Mouse (Mus musculus) C2C12 (cell line): ENCODE data around the gene Tyrobp. TPM values are rescaled to one million over a fixed set of nuclear protein-coding genes. Genes with fewer than 3 reads are reported as not detected.

Experiments
- H3K27me3 ChIP-seq: one replicate; pipeline ENCODE4 v1.6.1; 2011; ENCODE audit not compliant: control insufficient read depth, insufficient read depth, insufficient read length
- H3K36me3 ChIP-seq: one replicate; pipeline ENCODE4 v1.6.1; 2011; ENCODE audit not compliant: control insufficient read depth, insufficient read depth
- H3K4me3 ChIP-seq: one replicate; pipeline ENCODE4 v1.5.1; 2011; ENCODE audit warnings: mild to moderate bottlenecking, control low read depth; ENCODE audit not compliant: poor library complexity, insufficient read depth, severe bottlenecking
- H3K79me2 ChIP-seq: one replicate; pipeline ENCODE4 v1.6.1; 2011; ENCODE audit not compliant: control insufficient read depth, insufficient read depth
- H3K79me3 ChIP-seq: one replicate; pipeline ENCODE4 v1.6.1; 2011; ENCODE audit warnings: low read depth, control low read depth
- H3ac ChIP-seq: one replicate; pipeline ENCODE3; 2011; ENCODE audit warnings: low read depth; ENCODE audit not compliant: control insufficient read depth, insufficient read length
- CEBPB ChIP-seq: IDR thresholded peaks from one replicate; pipeline ENCODE4 v1.6.1; 2011; ENCODE audit warnings: low read depth, mild to moderate bottlenecking, control low read depth, moderate library complexity
- CTCF ChIP-seq: IDR thresholded peaks from one replicate; pipeline ENCODE4 v1.5.1; 2011; ENCODE audit not compliant: control insufficient read depth, insufficient read depth, insufficient read length
- FOSL1 ChIP-seq: IDR thresholded peaks from one replicate; pipeline ENCODE4 v1.8.0; 2011; ENCODE audit warnings: mild to moderate bottlenecking, low read length; ENCODE audit not compliant: poor library complexity, insufficient read depth, severe bottlenecking
- MAX ChIP-seq: IDR thresholded peaks from one replicate; pipeline ENCODE4 v1.6.1; 2011; ENCODE audit warnings: mild to moderate bottlenecking, control low read depth
- MYOD1 ChIP-seq: IDR thresholded peaks from one replicate; pipeline ENCODE4 v1.6.1; 2011; ENCODE audit warnings: low read depth; ENCODE audit not compliant: control insufficient read depth, insufficient read length
- MYOG ChIP-seq: IDR thresholded peaks from one replicate; pipeline ENCODE4 v1.6.1; 2011; ENCODE audit not compliant: control insufficient read depth, insufficient read length; ENCODE audit errors: extremely low read depth
- USF1 ChIP-seq: IDR thresholded peaks from one replicate; pipeline ENCODE4 v1.6.1; 2011; ENCODE audit warnings: low read depth, mild to moderate bottlenecking, control low read depth, moderate library complexity
- polyA plus RNA-seq: library from polyadenylated mRNA; unstranded; fragments of >200 nt; fragmentation: generic; extraction: Trizol; gene quantifications from one replicate; pipeline ENCODE4 v1.2.1, GENCODE M21; 2012; ENCODE audit warnings: missing spikeins

Gene Tyrobp
- polyA plus RNA-seq, 1 experiment, result not detected

DNA sequence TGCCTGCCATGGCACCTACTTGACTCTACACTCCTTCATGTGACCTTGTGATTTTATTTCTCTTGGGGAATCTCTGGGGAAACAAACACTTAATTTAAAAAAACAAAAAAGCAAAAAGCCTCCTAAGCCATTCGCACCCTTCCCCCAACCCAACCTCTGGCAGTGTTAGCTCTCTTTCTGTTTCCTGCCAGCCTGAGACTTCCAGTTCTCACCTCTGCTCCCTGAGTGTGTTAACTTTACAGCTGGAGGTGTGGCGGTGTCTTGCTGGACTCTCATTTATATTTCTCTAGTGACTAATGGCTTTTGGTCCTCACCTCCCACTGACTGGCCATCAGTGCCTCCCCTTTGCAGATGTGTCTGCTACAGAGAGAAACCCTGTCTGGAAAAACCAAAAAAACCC lies 3.8 kb upstream of the Tyrobp start:
- H3K79me2 ChIP-seq, result no peaks in the 10 kb centered on the region

DNA sequence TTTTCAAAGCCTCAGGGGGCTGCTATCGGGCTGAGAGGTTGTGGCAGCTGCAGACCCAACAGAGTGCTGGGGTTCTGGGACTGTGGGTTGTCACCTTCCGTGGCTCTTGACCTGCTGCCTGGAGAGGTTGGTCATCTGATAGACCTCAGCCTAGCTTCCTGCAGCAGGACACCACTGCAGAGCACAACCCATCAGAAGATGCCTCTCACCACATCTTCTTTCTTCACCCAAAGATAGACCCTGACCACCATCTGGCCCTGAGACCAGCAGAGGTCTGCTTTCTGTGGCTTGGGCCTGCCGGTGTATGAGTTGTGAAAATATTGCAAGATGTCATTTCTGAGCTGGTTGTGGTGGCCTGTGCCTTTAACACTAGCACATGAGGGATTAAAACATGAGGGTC lies 2.5 kb upstream of the Tyrobp start:
- H3K27me3 ChIP-seq, result peaks cover 24% of the 10 kb centered on the region
- no peaks in the 10 kb centered on the region for H3K79me2 ChIP-seq
- H3K4me3 ChIP-seq, result no peak overlapping the region
- H3K79me3 ChIP-seq, result no peaks in the 10 kb centered on the region
- H3ac ChIP-seq, result no peak overlapping the region
- TF ChIP-seq CTCF, result no peak
- no peak for TF ChIP-seq CEBPB
- TF ChIP-seq MYOG, result no peak
- no peak for TF ChIP-seq MAX
- no peak for TF ChIP-seq USF1
- TF ChIP-seq MYOD1, result no peak
- no peak for TF ChIP-seq FOSL1
- no peaks in the 10 kb centered on the region for H3K36me3 ChIP-seq

More for the DNA sequence above, 3.8 kb upstream of the Tyrobp start:
- H3ac ChIP-seq, result no peak overlapping the region
- H3K27me3 ChIP-seq, result peaks cover 24% of the 10 kb centered on the region
- no peaks in the 10 kb centered on the region for H3K36me3 ChIP-seq
- H3K4me3 ChIP-seq, result no peak overlapping the region
- H3K79me3 ChIP-seq, result no peaks in the 10 kb centered on the region
- TF ChIP-seq USF1, result no peak
- TF ChIP-seq CEBPB, result no peak
- no peak for TF ChIP-seq FOSL1
- TF ChIP-seq MYOD1, result no peak
- no peak for TF ChIP-seq MYOG
- TF ChIP-seq MAX, result no peak
- no peak for TF ChIP-seq CTCF

DNA sequence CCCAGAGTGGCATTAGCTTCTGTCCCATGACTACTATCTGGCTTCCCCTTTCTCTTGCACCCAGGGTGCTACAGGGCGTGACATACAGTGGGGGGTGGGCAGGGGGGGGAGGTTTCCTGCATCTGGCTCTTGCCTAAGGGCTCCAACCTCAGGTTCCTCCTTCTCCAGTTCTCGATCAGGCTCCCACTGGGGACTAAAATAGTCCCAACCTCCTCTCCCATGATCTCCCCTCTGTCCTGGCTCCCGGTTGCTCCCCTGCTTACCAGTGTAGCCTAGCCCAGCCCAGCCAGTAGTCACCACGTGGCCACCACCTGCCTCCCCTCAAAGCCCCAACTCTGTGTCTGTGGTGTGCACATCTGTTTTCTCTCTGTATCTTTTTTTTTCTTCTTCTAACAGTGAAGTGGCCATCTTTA lies 819 bp upstream of the Tyrobp start:
- Histone ChIP-seq H3K27me3 (peaks cover 24% of the 10 kb centered on the region), H3K4me3 (no peak overlapping the region), H3K79me2 (no peaks in the 10 kb centered on the region), H3K79me3 (no peaks in the 10 kb centered on the region), H3K36me3 (no peaks in the 10 kb centered on the region), H3ac (no peak overlapping the region)
- TF ChIP-seq USF1 (no peak), MAX (no peak), CTCF (no peak)

DNA sequence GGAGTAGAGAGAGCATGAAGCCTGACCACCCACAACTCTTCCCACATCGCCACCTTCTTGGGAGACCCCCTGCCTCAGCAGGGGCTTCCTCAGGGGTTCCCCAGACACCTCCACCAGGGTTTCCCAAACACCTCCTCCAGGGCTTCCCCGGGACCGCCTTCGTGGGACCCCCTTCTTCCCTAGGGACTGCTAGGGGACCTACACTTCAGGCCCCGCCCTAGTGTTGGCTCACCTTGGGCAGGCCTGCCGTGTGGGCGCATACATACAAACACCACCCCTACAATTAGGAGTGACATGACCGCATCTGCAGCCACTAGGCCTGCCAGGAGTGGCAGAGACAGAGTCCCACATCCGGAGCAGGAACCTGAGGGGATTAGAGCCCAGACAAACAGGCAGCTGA lies 4.3 kb downstream of the Tyrobp start:
- no peaks in the 10 kb centered on the region for H3K36me3 ChIP-seq
- no peak overlapping the region for H3ac ChIP-seq
- H3K27me3 ChIP-seq, result peaks cover 21% of the 10 kb centered on the region
- no peaks in the 10 kb centered on the region for H3K79me3 ChIP-seq
- no peaks in the 10 kb centered on the region for H3K79me2 ChIP-seq
- no peak overlapping the region for H3K4me3 ChIP-seq
- TF ChIP-seq CEBPB (no peak), MAX (no peak), MYOG (no peak), FOSL1 (no peak), USF1 (no peak), MYOD1 (no peak), CTCF (no peak)

DNA sequence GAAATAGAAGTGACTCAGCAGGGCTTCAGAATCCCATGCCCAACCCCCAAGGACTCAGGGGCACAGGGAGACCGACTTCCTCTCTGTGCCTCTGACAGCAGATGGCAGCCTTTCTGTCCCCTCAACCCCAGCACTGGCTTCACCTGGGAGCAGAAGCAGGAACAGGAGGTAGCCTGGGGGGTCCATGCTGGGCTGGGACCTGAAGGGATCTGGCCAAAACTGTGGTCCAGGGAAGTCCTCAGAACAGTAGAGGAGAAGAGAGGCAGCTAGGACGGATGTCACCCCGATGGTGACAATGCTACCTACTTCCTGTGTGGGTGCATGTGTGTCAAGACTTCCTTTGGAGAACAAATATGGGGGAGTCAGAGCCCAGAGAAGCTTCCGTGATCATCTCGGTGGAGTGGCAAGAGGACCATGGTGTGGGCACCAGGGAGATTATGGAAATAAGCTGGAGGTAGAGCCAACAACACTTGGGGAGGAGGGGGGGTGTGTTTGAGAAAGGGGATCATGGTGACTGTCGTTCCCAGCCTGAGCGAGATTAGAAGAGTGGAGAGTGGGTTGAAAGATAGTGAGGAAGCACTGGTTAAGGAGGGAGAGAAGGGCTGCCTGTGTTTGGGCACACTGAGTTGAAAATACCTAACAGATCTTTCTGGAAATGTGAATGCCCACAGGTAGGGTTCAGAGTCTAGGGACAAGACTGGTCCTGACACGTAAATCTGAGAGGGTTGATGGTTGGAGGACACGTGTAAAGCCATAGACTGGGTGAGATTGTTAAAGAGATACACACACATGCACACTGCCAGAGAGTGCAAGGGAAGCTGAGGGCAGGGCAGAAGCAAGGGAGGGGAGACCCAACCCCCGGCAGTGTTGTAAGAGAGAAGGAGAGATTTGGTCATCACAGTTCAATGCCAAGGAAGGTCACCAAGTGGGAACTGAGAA lies 6.3 kb downstream of the Tyrobp start, which contains the start of gene Hcst:
Hcst (minus strand) TSS at position 294 of the 939 bp plus-strand sequence.
- H3K79me2 ChIP-seq, result no peaks in the 10 kb centered on the region
- no peaks in the 10 kb centered on the region for H3K36me3 ChIP-seq
- no peak within 1 kb of the TSS for H3K4me3 ChIP-seq
- TF ChIP-seq CTCF (no peak), MAX (no peak), MYOD1 (no peak), FOSL1 (no peak), CEBPB (no peak), USF1 (no peak), MYOG (no peak)
- no peaks in the 10 kb centered on the region for H3K79me3 ChIP-seq
- peaks cover 32% of the 10 kb centered on the region for H3K27me3 ChIP-seq
- no peak within 1 kb of the TSS for H3ac ChIP-seq

DNA sequence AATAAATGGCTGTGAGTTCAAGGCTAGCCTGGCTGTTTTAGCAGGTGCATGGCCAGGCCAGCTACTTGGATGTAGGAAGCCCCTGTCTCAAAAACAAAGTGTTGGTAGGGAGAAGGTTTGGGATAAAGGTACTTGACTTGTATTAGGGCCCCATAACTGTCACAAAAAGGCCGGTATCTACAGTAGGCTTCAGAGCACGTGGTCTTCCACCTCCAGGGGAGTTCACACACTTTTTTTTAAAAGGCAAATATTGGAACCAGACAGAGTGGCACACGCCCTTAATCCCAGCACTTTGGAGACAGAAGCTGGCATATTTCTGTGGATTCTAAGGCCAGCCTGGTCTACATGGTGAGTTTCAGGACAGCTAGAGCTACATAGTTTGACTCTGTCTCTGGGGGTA lies 7.1 kb downstream of the Tyrobp start:
- TF ChIP-seq MYOG (no peak), MAX (no peak), FOSL1 (no peak), CTCF (no peak), CEBPB (no peak), USF1 (no peak), MYOD1 (no peak)
- H3K79me3 ChIP-seq, result no peaks in the 10 kb centered on the region
- no peaks in the 10 kb centered on the region for H3K36me3 ChIP-seq
- H3K79me2 ChIP-seq, result no peaks in the 10 kb centered on the region
- no peak overlapping the region for H3ac ChIP-seq
- H3K27me3 ChIP-seq, result peaks cover 38% of the 10 kb centered on the region
- H3K4me3 ChIP-seq, result no peak overlapping the region
